Mouse (Mus musculus): ENCODE measurements around the gene Rec114.

The Rec114 gene

DNA sequence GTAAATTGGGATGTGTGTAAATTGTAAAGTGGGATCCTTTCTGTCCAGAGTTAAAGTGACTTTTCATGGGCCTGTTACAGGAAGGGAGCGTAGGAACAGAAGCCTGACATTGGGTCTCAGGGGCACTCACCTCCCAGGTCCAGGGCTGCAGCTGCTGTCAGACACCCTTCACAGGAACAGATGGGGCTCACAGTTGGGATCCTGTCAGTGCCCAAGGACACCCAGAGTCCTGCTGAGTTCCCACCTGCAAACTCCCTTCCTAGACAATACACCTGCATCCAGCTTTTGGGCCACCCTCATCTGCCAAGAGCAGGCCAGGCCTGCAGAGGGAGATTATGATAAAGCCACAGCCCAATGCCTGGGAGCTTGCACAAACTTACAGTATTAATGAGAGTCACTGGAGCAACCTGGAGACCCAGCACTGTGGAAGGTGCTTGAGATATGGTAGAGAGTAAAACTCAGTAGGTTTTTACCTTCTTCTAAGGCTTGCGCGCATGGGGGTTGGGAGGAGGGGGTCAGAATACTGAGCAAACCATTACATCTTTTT lies at the start of gene Rec114:
Gene Rec114 (minus strand): TSS at position 263 of the 547 bp plus-strand sequence.
- CTCF ChIA-PET, result interaction anchor here (0.5 kb wide), 1 partner anchor 818 kb away, joined by 4 read pairs; no protein-coding TSS in a partner anchor

DNA sequence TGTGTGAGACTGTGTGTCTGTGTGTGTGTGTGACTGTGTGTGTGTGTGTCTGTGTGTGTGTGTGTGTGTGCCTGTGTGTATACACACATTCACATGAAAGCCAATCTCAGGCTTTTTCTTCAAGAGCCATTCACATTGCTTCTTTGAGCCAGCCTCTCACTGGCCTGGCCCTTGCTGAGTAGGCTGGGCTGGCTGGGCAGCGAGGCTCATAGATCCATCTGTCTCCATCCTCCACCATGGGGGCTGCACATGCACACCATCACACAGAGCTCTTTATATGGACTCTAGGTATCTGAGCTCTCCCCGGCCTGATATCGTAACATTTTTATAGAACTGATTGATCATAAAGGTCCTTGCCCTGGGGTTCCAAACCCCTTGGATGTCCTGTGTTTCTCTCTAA lies 45.7 kb upstream of the Rec114 start:
- CTCF ChIA-PET, result no interaction called here

DNA sequence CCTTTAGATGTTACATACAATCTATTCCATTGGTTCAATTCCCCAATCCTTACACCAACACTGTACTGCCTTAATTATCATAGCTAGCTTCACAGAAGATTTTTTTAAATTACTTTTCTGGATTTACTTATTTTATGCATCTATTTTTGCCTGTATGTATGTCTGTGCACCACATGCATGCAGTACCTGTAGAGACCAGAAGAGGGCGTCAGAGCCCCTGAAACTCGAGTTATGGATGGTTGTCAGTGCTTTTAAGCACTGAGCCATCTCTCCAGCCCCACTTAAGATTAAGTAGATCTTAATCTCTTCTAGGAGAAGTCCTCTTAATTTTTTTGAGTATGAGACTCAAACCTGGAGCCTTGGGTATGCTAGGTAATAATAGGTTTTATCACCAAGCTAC lies 31.6 kb upstream of the Rec114 start:
- CTCF ChIA-PET, result no interaction called here

DNA sequence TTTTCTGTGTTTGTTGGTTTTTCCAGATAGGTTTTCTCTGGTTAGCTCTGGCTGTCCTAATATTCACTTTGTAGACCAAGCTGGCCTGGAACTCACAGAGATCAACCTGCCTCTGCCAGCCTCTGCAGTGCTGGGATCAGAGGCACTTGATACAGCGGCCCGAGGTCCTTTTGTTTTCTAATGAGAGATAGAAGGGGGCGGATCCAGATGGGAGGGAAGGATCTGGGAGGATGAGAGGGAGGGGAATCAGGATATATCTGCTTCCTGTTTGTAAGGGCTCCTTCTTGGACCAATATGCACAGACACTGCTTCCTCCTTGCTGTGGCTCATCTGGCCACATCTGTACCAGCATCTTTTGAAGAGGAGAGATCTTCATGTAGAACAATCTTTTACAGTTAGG lies 31.0 kb upstream of the Rec114 start:
- CTCF ChIA-PET, result no interaction called here

DNA sequence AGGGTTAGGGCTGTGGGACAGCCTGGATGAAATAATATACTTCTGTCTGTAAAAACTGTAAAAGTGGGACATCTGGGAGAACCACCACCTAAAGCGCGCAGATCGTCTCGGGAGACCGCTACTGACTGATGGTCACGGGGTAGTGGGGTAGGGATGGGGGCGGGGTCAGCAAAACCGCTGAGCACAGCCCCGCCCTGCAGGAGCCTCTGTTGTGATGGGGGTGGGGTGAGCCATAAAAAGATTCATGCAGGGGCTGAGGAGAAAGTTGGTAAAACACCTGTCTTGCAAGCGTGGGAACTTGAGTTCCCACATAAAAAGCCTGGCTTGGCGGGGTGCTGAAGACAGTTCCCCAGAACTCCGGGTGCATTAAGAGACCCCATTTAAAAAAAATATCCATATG lies 26.2 kb upstream of the Rec114 start:
- CTCF ChIA-PET, result no interaction called here

DNA sequence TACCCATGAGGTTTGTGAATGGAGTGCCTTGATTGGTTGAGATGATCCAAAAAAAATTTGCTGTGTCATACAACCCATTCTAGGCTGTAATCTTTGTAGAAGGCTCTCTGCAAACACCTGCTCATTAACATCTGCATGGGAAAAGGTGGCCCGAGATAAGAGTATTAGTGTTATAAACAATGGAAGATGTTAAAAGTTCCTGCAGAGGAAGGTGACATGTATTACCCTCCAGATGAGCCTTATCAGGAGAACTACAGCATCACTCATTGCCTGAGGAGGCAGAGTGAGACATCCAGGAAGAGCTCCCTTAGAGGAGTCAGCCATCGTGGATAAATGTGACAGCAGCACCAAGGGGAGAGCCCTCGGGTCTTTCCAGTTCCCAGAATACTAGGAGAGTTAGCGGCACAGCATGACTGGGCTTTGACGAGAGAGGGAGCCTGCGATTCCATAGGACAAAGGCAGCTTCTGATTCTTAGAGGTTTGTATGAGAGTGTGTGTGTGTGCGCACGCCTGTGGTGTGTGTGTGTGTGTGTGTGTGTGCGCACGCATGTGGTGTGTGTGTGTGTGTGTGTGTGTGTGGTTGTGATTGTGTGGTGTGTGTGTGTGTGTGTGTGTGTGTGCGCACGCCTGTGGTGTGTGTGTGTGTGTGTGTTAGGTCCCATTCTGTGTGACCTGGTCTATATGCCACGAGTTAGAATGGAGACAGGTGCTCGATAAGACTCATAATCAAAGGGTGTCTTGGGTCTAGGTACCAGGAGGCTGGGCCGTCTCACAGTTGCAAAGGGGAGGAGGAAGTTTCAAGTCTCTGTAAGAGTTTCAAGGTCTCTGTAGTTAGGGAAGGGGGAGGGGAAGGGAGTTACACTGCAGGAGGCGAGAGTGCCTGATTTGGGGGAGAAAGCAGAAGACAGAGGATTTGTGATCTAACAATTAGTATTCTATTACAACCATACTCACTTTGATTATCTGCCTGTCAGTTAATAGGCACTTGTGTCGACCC lies 23.5 kb upstream of the Rec114 start:
- CTCF ChIA-PET, result no interaction called here

DNA sequence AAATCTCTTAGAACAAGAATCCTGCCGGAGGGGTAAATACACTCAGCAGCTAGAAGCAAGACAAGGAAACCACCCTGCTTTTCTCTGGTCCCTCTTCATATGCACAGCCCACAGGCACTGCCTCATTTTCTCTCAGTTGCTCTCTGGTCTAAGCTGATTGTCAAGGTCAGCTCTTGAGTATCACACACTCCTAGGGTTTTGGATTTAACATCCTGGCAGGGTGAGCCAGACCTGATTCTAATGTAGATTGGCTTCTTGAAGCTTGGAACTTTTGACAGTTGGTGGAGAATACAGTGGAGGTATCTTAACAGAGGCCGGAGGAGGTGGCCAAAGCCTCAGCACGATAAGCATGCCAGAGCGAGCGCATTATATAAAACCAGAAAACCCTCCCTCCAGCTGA lies 20.6 kb upstream of the Rec114 start:
- CTCF ChIA-PET, result no interaction called here

DNA sequence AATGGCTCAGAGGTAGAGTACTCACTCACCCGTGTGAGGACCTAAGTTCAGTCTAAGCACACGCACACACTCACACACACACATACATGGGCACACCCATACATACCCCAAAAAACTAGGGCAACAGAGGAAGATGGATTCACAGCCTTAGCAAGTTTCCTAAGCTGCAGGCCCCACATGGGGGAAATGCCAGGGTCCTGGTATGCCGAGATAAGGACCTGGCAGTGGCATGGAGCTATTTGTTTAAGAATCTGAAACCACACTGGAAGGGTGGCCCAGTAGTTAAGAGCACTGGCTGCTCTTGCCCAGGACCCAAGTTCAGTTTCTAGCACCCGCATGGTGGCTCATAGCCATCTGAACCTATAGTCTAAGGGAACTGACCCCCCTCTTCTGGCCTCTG lies 19.4 kb upstream of the Rec114 start:
- CTCF ChIA-PET, result no interaction called here

DNA sequence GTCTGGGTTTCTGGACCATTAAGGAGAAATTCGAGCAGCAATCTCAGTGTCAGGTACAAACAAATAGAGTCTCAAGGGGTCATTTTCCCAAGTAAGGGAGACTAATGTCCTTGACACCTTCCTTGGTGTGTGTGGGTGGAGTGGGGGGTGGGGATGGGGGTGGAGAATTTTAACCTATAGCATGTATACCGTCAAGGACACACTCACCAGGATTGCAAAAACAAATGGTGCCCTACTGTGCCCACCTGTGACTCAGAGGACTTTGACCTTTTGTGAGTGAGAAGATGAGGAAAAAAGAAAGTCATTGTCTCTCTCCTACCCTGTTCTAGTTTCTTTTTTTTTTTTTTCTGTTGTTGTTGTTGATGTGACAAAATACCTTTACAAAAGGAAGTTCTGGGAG lies 18.3 kb upstream of the Rec114 start:
- CTCF ChIA-PET, result no interaction called here

DNA sequence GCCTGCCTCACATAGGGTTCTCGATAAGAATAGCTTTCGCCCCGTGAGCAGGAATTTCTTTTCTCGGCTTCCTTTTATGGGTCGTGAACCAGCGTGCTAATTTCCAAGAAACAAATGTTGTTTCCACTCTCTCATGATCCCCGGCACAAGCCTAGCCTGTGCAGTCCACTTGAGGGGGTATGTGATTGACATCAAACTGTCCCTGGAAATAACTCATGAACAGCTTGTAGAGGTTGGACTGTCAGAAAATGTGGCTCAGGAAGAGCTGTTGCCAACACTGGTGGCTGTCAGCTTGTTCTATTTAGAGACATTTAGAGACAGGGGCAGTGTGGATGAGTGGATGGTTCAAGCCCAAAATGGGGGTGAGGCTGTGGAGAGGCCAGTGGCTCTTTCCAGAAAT lies 15.0 kb upstream of the Rec114 start:
- CTCF ChIA-PET, result no interaction called here

DNA sequence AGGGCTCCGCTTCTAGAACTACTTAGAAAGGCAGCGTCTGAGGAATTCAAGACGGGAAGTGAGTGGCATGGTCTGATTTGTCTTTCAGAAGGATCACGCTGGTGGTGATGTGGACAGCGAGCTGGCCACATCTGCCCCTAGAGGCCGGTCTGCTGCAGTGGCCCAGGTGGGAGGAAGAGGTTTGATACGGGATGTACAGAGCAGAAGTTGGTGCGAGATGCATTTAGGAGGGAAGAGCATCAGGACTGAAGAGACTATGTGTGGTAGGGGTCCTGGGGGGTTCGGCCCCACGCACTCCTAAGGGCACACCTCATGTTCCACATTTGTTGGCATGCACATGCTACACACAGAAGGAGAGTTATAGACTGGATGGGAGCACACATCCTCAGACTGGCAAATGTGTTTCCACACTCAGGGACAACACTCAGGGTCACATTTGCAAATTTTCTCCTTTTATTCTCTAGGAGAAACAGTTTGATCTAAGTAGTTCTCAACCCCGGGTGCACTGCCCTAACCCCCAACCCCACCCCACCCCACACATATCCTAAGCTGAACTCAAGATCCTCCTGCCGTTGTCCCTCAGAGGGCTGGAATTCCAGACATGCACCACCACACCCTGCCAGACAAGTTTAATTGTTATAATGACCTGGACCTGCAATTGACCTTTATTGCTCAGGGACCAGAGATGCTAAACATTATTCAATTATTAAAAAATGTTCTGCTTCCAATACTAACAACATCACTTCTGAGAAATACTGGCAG lies 12.8 kb upstream of the Rec114 start:
- CTCF ChIA-PET, result no interaction called here

DNA sequence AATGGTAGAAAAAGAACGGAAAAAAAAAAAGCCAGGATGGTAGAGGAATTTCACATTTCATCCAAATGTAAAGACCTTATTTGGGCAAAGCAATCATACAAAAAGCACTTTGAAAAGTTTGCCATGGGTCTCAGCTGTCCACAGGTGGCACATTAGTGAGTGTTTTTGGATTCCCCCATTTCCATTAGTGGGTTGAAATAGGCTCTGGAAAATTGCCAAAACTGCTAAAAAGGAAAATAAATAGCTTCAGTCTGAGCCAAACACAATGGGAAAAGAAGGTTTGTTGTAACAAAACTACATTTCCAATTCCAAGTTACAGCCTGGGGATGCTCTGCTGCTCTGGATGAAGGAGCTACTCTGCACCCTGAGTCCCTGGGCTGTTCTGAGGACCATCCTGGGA lies 9.8 kb upstream of the Rec114 start:
- CTCF ChIA-PET, result no interaction called here

DNA sequence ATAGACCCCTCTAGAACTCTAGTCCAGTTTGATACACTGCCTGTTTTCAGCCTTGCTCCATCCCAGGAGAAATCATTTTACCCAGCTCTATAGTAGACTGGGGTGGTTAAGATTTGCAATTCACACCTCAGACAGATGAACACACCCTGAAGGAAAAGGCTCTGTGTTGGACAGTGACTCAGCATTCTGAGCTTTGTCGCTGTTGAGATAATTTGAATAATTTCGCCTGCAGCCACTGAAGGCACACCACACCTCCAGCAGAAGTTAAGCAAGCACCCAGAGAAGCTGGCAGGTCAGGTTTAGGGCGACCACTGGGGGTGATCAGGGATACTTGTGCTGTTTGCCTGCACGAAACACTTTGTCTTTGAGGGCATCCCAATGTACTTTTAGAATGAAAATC lies 4.4 kb upstream of the Rec114 start:
- CTCF ChIA-PET, result no interaction called here

DNA sequence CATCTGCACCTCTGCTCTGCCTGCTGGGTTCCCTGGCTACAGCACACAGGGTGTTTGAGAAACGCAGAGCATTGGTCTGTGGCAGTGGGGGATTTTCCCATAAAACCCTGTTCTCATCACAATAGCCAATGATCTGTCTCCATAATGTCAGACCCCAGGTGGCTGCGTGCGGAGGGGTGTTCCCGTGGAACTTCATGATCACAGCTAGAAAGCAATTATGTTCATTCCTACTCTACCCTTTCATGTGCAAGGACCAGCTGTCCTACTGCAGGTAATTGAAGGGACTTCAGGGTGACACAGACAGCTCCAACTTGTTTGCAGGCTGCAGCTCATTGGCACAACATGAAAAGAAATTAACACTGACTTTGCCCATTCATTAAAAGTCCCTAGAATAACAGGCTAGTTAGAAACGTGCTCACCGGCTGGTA lies 3.6 kb upstream of the Rec114 start:
- CTCF ChIA-PET, result no interaction called here

DNA sequence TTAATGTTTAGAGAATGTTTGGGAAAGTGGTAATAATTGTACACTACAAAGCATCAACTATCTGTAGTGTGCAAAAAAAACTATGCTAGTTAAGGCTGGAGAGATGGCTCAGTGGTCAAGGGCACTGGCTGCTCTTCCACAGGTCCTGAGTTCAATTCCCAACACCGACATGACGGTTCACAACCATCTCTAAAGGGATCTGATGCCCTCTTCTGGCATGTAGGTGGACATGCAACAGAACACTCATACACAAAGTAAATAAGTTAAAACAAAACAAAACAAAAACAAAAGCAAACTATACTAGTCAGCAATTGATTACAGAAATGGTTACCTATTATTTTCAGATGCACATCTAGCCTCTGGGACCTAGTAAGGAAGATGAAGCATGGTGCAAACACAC lies 1.1 kb downstream of the Rec114 start:
- CTCF ChIA-PET, result no interaction called here

DNA sequence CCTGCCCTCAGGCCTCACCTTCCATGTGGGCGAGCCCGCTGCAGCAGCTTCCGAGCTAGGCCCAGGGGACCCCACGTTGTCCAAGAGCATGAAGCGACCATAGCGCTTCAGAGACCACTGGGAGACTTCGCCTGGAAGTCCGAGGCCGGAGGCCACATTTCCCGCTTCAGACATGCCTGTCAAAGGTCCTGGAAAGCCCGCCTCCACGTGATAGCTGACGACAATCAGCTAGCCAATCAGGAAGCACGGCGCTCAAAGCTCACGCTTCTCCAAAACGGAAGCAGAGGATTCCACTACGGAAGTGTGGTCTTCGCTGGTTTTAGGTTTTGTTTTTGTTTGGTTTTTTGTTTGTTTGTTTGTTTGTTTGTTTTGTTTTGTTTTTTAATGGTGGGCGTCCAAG lies 2.4 kb downstream of the Rec114 start:
- CTCF ChIA-PET, result no interaction called here

DNA sequence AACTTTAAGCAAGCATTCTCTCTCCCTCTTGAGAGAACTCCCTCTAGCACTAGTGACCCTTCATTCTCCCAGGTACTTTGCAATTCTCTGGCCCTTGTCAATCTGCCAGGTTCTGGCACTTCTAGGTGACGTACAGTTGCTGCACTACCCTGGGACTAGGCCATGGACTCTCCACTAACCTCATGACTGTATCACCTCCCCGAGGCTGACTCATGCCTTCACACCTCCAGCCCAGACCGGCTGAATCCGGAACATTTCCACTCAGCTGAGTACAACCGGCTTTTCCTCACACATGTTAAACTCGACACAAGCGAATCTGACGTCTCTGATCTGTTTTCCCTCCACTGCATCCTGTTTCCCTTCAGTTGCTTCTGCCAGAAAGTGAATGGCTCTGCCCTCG lies 4.0 kb downstream of the Rec114 start:
- CTCF ChIA-PET, result no interaction called here

DNA sequence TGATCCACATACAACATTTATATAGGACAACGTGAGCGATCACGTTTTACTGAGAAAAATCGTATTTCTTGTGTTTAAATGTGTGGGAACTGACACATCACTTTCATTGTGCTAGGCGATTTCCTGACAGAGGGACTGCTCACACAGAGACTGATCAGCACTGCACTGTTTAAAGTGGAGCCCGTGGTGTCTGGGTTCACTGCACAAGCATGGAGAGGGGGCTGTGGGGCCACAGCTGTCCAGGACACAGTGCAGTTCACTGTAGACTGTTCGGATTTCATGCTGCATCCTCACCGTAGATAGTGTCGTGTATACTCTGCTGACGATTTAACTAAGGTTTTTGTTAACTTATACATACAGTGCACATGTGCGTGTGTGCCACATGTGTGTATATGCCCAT lies 20.6 kb downstream of the Rec114 start:
- CTCF ChIA-PET, result no interaction called here

DNA sequence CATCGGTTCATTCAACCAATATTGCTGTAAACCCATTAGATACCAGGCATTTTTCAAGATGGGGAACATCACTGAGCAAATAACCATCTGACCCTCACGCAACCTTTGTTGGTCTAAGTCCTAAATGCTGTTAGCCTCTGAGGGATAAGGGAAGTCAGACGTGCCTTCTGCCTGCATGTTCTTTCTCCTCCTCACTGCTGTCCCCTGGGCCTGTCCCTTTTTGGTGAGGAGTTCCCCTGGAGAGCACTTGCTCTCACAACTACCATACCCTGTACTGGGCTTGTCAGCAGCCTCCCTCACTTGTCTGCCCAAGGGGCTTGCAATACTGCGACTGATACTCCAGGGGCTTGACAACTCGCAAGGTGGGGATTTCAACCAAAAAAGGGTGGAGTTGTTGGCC lies 21.6 kb downstream of the Rec114 start:
- CTCF ChIA-PET, result no interaction called here

DNA sequence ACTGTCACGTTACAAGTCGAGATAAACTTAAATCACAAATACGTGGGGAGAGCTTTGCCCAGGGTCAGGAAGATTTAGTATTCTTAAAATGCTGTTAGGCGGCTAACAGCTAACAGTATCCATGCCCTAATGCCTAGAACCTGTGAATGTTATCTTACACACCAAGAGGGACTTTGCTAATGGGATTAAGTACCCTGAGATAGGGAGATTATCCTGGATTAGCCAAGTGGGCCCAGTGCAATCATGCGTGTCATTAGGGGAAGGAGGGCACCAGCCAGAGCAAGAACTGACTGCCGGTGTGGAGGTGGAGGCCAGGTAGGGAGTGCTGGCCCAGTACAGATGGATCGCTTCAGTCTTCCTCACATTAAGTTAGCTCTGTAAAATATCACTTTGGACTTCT lies 22.7 kb downstream of the Rec114 start:
- CTCF ChIA-PET, result no interaction called here

DNA sequence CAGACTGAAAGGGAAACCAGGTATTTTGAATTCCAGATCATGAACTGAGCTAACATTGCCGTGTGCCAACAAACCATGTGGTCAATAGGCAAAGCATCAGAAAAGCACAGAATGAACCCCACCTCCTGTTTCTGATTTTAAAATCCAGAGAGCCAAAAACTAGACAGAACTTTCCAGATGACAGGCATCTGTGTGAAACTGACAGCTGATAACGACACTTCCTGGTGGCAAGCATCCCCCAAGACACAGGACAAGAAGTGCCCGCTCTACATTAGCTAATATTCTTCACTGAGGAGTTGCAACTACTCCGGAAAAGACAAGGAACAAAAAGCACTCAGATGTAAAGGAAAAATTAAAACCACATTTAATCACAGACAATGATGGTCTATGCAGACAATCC lies 23.6 kb downstream of the Rec114 start:
- CTCF ChIA-PET, result no interaction called here

DNA sequence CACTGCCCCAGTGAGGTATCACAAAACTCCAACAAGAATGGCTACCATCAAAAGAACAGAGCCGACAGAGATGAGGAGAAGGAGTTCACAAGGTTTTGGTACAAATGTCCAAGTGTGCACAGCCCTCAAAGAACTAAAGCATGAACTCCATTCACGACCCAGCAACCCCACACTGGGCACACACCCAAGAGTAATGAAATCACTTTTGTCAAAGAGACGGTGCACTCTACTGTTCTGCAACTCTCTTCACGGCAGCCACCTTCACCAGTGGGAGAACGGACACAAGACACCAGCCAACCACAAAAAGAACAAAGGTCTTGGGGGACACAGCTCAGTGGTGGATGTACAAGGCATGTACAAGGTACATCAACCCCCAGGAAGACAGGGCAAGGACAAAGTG lies 24.3 kb downstream of the Rec114 start:
- CTCF ChIA-PET, result no interaction called here

DNA sequence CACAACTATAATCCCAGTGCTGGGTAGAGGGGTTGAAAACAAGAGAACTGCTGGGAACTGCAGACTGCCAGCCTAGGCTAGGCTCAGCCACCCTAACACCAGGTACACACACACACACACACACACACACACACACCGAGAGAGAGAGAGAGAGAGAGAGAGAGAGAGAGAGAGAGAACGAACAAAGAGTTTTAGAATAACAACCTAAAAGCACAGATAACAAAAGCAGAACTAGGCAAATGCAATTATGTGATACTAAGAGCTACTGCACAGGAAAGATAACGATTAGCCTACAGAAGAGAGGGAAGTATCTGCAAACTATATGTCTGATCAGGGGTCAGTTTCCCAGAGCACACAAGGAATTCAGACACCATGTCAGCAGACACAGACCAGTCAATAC lies 24.8 kb downstream of the Rec114 start:
- CTCF ChIA-PET, result no interaction called here

All from spleen, embryonic (tissue).